Mouse (Mus musculus) CH12.LX (cell line): Measurements from ENCODE around the gene Try4. TPM values are rescaled to one million over a fixed set of nuclear protein-coding genes. Genes with fewer than 3 reads are reported as not detected.

ENCODE experiments used
- DNase-seq: peaks from one replicate; pipeline ENCODE4 v3.0.0-alpha.2; 2013; ENCODE audit errors: extremely low read depth
- H3K27ac ChIP-seq: 2 replicates; pipeline ENCODE4 v1.5.1; 2012; ENCODE audit warnings: low read depth, mild to moderate bottlenecking, control low read depth, moderate library complexity; ENCODE audit not compliant: insufficient read depth
- H3K27me3 ChIP-seq: replicated peaks from 2 replicates; pipeline ENCODE3; 2012; ENCODE audit warnings: inconsistent platforms
- H3K36me3 ChIP-seq, 2 experiments: replicated peaks in 1 of 2; 2 replicates each; pipeline versions ENCODE3 to v1.6.1; 2012; ENCODE audit warnings: inconsistent platforms in 1 of 2, low read length in 1 of 2, mild to moderate bottlenecking in 1 of 2, mixed read lengths in 1 of 2, moderate library complexity in 1 of 2; ENCODE audit not compliant: control insufficient read depth in 1 of 2, insufficient read depth in 1 of 2
- H3K4me1 ChIP-seq, 2 experiments: 2 replicates each; pipeline ENCODE4 v1.6.1; 2012; ENCODE audit warnings: inconsistent platforms in 1 of 2, moderate library complexity in 1 of 2; ENCODE audit not compliant: insufficient read depth in 2 of 2, control insufficient read depth in 1 of 2
- H3K4me2 ChIP-seq: 2 replicates; pipeline ENCODE4 v1.6.1; 2012; ENCODE audit warnings: low read depth, mild to moderate bottlenecking, control low read depth; ENCODE audit not compliant: poor library complexity, insufficient read depth, severe bottlenecking
- H3K4me3 ChIP-seq, 3 experiments: fragments of 150-350 bp in 1 of 3; sonication (generic) in 1 of 3; replicated peaks in 1 of 3; 2 replicates each; pipeline versions ENCODE3 to v1.5.1; 2011 to 2012; ENCODE audit warnings: low read depth in 2 of 3, low read length in 2 of 3, mild to moderate bottlenecking in 2 of 3, moderate library complexity in 2 of 3, control low read depth in 1 of 3, improper control_type of control experiment in 1 of 3, inconsistent platforms in 1 of 3, mixed read lengths in 1 of 3; ENCODE audit not compliant: poor library complexity in 1 of 3
- H3K79me2 ChIP-seq: replicated peaks from 2 replicates; pipeline ENCODE4 v1.6.1; 2012; ENCODE audit warnings: mild to moderate bottlenecking, moderate library complexity; ENCODE audit not compliant: control insufficient read depth, poor library complexity, insufficient read depth, severe bottlenecking; ENCODE audit errors: extremely low read depth
- H3K9ac ChIP-seq: 2 replicates; pipeline ENCODE4 v1.6.1; 2012; ENCODE audit warnings: low read depth, mild to moderate bottlenecking, control low read depth, moderate library complexity; ENCODE audit not compliant: insufficient read depth
- H3K9me3 ChIP-seq: replicated peaks from 2 replicates; pipeline ENCODE3; 2012; ENCODE audit warnings: low read length, inconsistent platforms, mixed read lengths
- E2F4 ChIP-seq: IDR thresholded peaks from 2 replicates; pipeline ENCODE4 v1.6.1; 2011; ENCODE audit warnings: low read depth, low read length, improper control_type of control experiment; ENCODE audit not compliant: insufficient replicate concordance
- ETS1 ChIP-seq: conservative IDR thresholded peaks from 2 replicates; pipeline ENCODE4 v1.6.1; 2012; ENCODE audit warnings: low read depth, mild to moderate bottlenecking, inconsistent platforms, low read length, improper control_type of control experiment, moderate library complexity
- GABPA ChIP-seq: IDR thresholded peaks from 2 replicates; pipeline ENCODE4 v1.6.1; 2012; ENCODE audit warnings: low read depth, low read length, improper control_type of control experiment, inconsistent platforms; ENCODE audit not compliant: insufficient replicate concordance
- SIN3A ChIP-seq: IDR thresholded peaks from 2 replicates; pipeline ENCODE4 v1.6.1; 2012; ENCODE audit warnings: low read length, improper control_type of control experiment, inconsistent platforms
- UBTF ChIP-seq: IDR thresholded peaks from 2 replicates; pipeline ENCODE4 v1.6.1; 2012; ENCODE audit warnings: low read depth, mild to moderate bottlenecking, inconsistent platforms, low read length, improper control_type of control experiment, moderate library complexity
- USF2 ChIP-seq: conservative IDR thresholded peaks from 2 replicates; pipeline ENCODE4 v1.6.1; 2011; ENCODE audit warnings: low read depth, low read length, improper control_type of control experiment
- ZC3H11A ChIP-seq: IDR thresholded peaks from 2 replicates; pipeline ENCODE4 v1.6.1; 2012; ENCODE audit warnings: low read depth, mild to moderate bottlenecking, inconsistent platforms, low read length, improper control_type of control experiment
- ZKSCAN1 ChIP-seq: IDR thresholded peaks from 2 replicates; pipeline ENCODE4 v1.6.1; 2012; ENCODE audit warnings: low read depth, inconsistent platforms, low read length, improper control_type of control experiment, borderline replicate concordance
- ZNF384 ChIP-seq: IDR thresholded peaks from 2 replicates; pipeline ENCODE4 v1.6.1; 2012; ENCODE audit warnings: low read depth, low read length, improper control_type of control experiment, inconsistent platforms
- dilution Hi-C: fragments of 300-500 bp; cut with MboI; formaldehyde crosslinking; loops from 2 replicates; pipeline ENCODE4 v1.14.3; 2020; ENCODE audit warnings: low sequenced_read_pairs; ENCODE audit not compliant: extremely low pct_unique_long_range_greater_than_20kb, extremely low pct_ligation_motif_present
- in situ Hi-C: fragments of 300-500 bp; cut with MboI; formaldehyde crosslinking; loops from 3 replicates; pipeline ENCODE4 v1.14.3; 2019; ENCODE audit warnings: low sequenced_read_pairs, low pct_ligation_motif_present, low pct_unique_long_range_greater_than_20kb, mixed read lengths
- polyA plus RNA-seq: library from polyadenylated mRNA; unstranded; fragments of >175 nt; gene quantifications from 2 replicates; pipeline ENCODE4 v1.2.1, GENCODE M21; 2012; ENCODE audit warnings: low read depth; ENCODE audit not compliant: insufficient read length
- total RNA-seq, 2 experiments: library from RNA; depleted of rRNA; stranded (reverse); fragments of 300-350 nt in 1 of 2; fragments of >200 nt in 1 of 2; gene quantifications; 2 replicates each; pipeline ENCODE4 v1.2.3; 2012 to 2014

Gene Try4
- total and polyA plus RNA-seq, 3 experiments, result not detected

- no peak within 1 kb of the TSS for H3K27ac ChIP-seq
- dilution Hi-C loops (no loop called here), in situ Hi-C loops (no loop called here)
- no peak within 1 kb of the TSS for H3K4me3 ChIP-seq
- H3K4me1 ChIP-seq, result no peaks in the 10 kb centered on the region
- H3K27me3 ChIP-seq, result no peaks in the 10 kb centered on the region
- no peak within 1 kb of the TSS for H3K4me2 ChIP-seq
- H3K79me2 ChIP-seq, result no peaks in the 10 kb centered on the region
- no peak for DNase-seq
- H3K9me3 ChIP-seq, result no peaks in the 10 kb centered on the region
- H3K9ac ChIP-seq, result no peak within 1 kb of the TSS
- TF ChIP-seq UBTF (no peak), USF2 (no peak), SIN3A (no peak), E2F4 (no peak), GABPA (no peak), ZKSCAN1 (no peak), ETS1 (no peak), ZNF384 (no peak), ZC3H11A (no peak)
- no peaks in the 10 kb centered on the region for H3K36me3 ChIP-seq
Observed at GRCm38 (mm10) chr6:41353932-41354331, 51.9 kb downstream of the Try4 start, which contains the start of gene Try10. TSS of gene Try10 (plus strand) at chr6:41354105.

Other genes with a start within 250 kb of the Try4 start
- gene Try5, start 14.6 kb downstream of the Try4 start, total RNA-seq (2012; rRNA removed), result 0.17 TPM in 1 of 2 replicates, not detected in the other
- not detected in 2 replicates for gene Try5, start 14.6 kb downstream of the Try4 start, total RNA-seq (2014; rRNA removed)
- not detected in 2 replicates for gene Try5, start 14.6 kb downstream of the Try4 start, polyA plus RNA-seq
- gene Try10, start 51.8 kb downstream of the Try4 start, total RNA-seq (2012; rRNA removed), result not detected in 2 replicates
- gene Try10, start 51.8 kb downstream of the Try4 start, total RNA-seq (2014; rRNA removed), result not detected in 2 replicates
- not detected in 2 replicates for gene Try10, start 51.8 kb downstream of the Try4 start, polyA plus RNA-seq
- gene Prss3, start 75.4 kb downstream of the Try4 start, total RNA-seq (2012; rRNA removed), result not detected in 2 replicates
- gene Prss3, start 75.4 kb downstream of the Try4 start, total RNA-seq (2014; rRNA removed), result not detected in 2 replicates
- gene Prss3, start 75.4 kb downstream of the Try4 start, polyA plus RNA-seq, result not detected in 2 replicates
- gene Gm5771, start 90.1 kb downstream of the Try4 start, total RNA-seq (2012; rRNA removed), result not detected in 2 replicates
- not detected in 2 replicates for gene Gm5771, start 90.1 kb downstream of the Try4 start, total RNA-seq (2014; rRNA removed)
- gene Gm5771, start 90.1 kb downstream of the Try4 start, polyA plus RNA-seq, result not detected in 2 replicates
- gene Gm10334, start 143.9 kb downstream of the Try4 start, total RNA-seq (2012; rRNA removed), result not detected in 2 replicates
- gene Gm10334, start 143.9 kb downstream of the Try4 start, total RNA-seq (2014; rRNA removed), result not detected in 2 replicates
- not detected in 2 replicates for gene Gm10334, start 143.9 kb downstream of the Try4 start, polyA plus RNA-seq
- not detected in 2 replicates for gene Prss1, start 156.7 kb downstream of the Try4 start, total RNA-seq (2012; rRNA removed)
- gene Prss1, start 156.7 kb downstream of the Try4 start, total RNA-seq (2014; rRNA removed), result not detected in 2 replicates
- gene Prss1, start 156.7 kb downstream of the Try4 start, polyA plus RNA-seq, result not detected in 2 replicates
- gene Prss2, start 219.5 kb downstream of the Try4 start, total RNA-seq (2012; rRNA removed), result not detected in 2 replicates
- not detected in 2 replicates for gene Prss2, start 219.5 kb downstream of the Try4 start, total RNA-seq (2014; rRNA removed)
- gene Prss2, start 219.5 kb downstream of the Try4 start, polyA plus RNA-seq, result not detected in 2 replicates